Mouse (Mus musculus) lung, postnatal 4 days (tissue): ENCODE measurements around the gene Aspdh.

Experiments used
- DNase-seq, 2 experiments: peaks; one replicate each; pipeline ENCODE4 v3.0.0; 2021

Gene Aspdh

DNA sequence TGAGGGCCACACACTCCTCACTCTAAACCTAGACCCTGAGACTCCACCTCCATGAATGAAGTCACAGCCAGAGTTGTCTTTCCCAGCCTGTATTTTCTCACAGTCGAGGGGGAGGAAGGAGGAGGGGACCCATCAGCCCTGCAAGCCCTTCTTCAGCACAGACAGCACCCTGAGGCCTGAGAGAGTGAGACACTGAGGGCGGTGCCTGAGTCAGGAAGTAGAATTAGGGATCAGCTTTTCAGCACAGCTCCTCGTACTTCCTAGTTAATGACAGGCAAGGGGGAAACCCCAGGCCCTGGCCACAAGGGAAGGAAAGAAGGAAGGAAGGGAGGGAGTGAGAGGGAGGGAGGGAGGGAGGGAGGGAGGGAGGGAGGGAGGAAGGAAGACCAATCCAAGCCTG, 11.9 kb upstream of the Aspdh start:
- peak in 1 of 2 experiments; percentile 27 for DNase-seq

DNA sequence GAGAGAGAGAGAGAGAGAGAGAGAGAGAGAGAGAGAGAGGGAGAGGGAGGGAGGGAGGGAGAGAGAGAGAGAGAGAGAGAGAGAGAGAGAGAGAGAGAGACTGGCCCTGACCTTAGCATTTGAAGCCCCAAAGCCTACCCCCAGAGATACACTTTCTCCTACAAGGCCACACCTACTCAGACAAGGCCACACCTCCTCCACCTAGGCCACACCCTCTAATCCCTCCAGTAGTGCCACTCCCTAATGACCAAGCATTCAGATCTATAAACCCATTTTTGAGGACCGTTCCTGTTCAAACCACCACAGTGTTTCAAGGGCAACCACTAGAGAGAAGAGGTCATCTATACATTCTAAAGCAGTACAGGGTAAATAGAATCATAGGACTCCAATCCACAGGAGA, 8.9 kb upstream of the Aspdh start:
- no peak for DNase-seq

DNA sequence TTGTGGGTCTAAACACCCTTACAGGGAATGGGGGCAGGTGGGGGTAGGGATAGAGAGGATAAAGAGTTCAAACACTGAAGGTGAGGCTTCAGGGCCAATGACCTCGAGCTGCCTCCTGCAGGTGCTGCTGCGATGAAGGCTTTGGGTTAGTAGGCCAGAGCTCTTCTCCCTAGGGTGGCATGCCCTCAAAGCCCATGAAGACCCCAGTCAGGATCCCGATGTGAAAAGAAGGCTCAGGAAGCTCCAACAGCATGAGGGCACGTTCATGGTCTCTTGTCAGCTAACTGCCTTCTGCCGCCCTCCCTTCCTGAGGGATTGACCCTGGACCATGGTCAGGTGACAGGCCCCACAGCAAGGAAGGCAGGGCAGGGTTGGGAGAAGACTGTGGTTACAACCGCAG, 5.1 kb upstream of the Aspdh start:
- DNase-seq = no peak

DNA sequence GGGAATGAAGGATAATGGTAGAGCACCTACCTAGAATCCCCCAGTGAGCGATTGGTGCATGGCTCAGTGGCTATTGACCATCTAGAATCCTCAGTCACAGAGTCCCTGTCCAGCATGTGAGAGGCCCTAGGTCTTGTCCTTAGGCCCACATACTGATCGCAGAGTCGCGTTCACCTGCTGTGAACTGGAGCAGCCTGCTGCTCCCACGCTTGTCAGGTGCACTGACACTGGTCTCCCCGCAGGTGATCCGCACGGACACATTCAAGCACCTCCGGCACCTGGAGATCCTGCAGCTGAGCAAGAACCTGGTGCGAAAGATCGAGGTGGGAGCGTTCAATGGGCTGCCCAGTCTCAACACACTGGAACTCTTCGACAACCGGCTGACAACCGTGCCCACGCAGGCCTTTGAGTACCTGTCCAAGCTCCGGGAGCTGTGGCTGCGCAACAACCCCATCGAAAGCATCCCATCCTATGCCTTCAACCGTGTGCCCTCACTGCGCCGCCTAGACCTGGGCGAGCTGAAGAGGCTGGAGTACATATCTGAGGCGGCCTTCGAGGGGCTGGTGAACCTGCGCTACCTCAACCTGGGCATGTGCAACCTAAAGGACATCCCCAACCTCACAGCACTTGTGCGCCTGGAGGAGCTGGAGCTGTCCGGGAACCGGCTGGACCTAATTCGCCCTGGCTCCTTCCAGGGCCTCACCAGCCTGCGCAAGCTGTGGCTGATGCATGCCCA, 4.3 kb upstream of the Aspdh start:
- no peak for DNase-seq

DNA sequence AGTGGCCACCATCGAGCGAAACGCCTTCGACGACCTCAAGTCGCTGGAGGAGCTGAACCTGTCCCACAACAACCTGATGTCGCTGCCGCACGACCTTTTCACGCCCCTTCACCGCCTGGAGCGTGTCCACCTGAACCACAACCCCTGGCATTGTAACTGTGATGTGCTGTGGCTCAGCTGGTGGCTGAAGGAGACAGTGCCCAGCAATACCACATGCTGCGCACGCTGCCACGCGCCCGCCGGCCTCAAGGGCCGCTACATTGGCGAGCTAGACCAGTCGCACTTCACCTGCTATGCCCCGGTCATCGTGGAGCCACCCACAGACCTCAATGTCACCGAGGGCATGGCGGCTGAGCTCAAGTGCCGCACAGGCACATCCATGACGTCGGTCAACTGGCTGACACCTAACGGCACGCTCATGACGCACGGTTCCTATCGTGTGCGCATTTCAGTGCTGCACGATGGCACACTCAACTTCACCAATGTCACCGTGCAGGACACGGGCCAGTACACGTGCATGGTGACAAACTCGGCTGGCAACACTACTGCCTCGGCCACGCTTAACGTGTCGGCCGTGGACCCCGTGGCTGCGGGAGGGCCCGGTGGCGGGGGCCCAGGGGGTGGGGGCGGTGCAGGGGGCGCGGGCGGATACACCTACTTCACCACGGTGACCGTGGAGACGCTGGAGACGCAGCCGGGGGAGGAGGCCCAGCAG, 3.5 kb upstream of the Aspdh start:
- no peak for DNase-seq

DNA sequence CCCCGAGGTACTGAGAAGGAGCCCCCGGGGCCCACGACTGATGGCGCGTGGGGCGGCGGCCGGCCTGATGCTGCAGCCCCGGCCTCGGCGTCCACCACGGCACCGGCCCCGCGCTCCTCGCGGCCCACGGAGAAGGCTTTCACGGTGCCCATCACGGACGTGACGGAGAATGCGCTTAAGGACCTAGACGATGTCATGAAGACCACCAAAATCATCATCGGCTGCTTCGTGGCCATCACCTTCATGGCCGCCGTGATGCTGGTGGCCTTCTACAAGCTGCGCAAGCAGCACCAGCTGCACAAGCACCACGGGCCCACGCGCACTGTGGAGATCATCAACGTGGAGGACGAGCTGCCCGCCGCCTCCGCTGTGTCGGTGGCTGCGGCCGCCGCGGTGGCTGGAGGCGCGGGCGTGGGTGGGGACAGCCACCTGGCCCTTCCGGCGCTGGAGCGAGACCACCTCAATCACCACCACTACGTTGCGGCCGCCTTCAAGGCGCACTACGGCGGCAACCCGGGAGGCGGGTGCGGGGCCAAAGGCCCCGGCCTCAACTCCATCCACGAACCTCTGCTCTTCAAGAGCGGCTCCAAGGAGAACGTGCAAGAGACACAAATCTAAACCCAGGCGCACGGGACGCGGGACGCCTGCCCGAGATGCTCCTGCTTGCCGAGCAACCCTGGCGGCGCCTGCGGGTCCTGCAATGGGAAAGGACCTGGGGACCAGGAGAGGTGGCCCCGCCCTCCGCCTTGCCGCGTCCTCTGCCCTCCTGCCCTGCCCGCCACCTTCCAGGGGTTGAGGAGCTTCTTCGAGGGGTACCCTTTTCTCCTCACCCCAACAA, 2.8 kb upstream of the Aspdh start:
- peak; percentile 46 to 53 for DNase-seq

DNA sequence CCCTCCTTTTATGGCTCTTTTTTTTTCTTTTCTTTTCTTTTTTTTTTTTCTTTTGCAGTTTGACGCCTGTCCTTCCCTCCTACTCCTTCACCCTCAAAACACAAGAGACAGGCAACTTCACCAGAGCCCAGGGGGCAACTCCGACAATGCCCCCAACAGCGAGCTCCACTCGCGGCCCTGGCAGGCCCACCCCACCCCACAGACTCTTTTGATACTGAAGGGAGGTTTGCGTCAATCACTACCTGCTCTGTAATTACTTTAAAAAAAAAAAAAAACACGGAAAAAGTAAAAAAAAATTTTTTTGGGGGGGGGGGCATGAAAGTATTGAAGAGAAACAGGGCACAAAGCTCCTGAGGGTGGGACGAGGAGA, 2.1 kb upstream of the Aspdh start:
- no peak for DNase-seq

DNA sequence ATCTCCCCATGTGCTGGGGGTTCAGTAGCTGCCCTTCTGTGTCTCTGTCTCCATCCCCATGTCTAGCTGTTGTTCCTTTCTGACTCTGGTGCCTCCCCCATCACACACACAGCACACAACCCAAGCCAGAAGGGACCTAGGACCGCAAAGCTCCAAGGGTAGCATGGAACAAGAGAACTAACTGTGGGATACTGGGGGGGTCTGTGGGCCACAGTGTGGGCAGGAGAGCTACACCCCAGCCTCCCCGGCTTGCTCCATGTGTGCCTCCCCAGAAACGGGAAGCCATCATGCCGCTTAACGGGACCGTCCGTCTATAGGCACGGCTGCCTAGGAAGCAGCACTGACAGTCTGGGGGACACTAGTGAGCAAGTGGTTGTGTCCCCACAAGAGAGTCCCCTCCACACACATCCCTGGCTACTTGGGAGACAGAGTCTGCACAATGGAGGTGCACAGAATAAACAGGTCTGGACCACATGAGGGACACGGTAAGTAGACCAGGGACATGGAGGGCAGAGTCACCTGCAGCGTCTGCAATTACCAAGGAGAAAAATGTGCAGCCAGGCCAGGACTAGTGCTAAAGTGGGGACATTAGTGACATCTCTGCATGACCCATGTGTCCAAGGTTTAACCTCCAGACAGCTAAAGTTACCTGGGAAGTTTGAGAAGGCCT, 1.5 kb upstream of the Aspdh start:
- DNase-seq = no peak

DNA sequence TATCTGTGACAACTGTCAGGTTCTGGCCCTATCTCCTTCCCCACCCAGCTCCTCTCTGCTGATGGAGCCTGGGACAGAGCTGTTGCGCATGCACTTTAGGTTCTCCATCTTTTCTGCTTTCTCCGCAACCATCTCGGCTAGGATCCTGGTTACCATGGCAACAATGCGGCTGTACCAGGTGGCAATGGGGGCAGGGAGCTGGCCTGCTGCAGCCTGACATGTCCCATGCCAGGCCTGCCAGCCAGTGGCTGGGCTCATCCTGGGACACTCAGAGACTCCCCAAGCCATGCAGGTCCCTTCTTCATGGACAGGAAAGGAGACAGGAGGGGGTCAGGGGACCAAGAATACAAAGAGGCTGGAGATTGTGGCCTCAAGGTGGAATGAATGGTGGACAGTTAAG, 680 bp upstream of the Aspdh start:
- DNase-seq = peak in 1 of 2 experiments; percentile 20

DNA sequence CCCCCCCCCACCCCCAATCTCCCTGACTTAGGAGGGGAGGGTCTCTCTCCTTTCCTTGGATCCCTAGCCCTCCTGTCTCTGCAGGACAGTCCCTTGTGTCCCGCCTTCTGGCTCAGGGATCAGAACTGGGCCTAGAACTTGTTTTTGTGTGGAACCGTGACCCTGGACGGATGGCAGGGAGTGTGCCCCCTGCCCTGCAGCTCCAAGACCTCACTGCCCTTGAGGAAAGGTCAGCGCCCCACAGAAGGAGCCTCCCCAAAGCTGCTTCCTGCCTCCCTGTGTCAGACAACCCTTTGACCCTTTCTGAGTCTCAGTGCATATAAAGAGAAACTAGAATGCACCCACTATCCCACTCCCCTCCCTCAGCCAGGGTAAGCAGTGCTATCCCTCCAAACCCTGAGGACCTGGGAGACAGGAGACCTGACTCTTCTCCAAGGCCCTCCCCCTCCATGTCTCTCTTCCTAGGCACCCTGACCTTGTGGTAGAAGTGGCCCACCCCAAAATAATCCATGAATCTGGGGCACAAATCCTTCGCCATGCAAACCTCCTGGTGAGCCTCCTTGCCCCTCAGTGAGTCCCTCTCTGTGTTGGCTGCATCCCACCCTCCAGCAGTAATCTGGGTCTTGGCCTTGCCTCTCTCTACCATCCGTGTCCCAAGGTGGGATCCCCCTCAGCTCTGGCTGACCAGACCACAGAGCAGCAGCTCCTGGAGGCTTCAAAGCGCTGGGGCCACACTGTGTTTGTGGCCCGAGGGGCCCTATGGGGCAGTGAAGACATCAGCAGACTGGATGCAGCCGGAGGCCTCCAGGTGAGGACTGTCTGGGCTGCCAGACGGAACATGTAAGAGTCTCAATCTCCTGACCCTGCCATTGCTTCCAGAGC, 1.1 kb downstream of the Aspdh start:
- peak in 1 of 2 experiments; percentile 17 for DNase-seq

DNA sequence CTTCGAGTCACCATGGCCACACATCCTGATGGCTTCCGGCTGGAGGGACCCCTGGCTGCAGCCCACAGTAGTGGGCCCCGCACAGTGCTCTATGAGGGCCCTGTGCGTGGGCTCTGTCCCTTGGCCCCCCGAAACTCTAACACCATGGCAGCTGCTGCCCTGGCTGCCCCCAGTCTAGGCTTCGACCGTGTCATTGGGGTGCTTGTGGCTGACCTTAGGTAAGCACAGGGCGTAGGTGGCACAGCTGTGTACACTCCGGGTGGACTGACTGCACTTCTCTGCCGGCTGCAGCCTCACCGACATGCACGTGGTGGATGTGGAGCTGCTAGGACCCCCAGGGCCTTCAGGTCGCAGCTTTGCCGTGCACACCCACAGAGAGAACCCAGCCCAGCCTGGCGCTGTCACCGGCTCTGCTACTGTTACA, 1.7 kb downstream of the Aspdh start:
- peak in 1 of 2 experiments; percentile 23 for DNase-seq

DNA sequence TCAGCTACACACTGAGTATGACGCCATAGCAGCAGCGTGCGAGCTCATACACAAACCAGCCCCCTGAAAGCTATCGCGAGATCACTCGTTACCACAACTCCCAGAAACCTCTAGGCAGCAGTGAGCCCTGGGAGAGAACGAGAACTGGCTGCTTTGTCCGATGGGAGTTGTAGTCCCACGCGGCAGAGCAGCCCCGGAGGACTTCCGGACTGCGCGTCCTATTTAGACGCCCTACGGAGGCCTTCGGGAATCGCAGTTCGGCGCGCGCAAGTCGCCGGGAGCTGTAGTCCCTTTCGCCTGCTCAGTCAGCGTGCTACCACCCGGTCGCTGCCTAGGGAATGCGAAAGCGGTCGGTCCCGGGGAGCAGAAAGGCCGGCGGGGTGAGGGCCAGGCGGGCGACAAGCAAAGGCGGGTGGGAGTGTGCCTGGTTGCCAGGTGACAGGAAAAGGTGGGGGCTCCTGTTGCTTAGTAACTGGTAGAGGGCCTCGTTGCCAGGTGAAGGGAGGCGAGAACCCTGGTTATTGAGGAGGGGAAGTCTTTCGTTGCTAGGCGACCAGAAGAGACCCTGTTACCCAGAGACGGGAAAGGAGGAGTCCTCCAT, 2.7 kb downstream of the Aspdh start, which contains the start of gene Josd2:
Gene Josd2 (plus strand): TSS at position 170 of the 601 bp plus-strand sequence.
- peak; percentile 94 to 97 for DNase-seq

DNA sequence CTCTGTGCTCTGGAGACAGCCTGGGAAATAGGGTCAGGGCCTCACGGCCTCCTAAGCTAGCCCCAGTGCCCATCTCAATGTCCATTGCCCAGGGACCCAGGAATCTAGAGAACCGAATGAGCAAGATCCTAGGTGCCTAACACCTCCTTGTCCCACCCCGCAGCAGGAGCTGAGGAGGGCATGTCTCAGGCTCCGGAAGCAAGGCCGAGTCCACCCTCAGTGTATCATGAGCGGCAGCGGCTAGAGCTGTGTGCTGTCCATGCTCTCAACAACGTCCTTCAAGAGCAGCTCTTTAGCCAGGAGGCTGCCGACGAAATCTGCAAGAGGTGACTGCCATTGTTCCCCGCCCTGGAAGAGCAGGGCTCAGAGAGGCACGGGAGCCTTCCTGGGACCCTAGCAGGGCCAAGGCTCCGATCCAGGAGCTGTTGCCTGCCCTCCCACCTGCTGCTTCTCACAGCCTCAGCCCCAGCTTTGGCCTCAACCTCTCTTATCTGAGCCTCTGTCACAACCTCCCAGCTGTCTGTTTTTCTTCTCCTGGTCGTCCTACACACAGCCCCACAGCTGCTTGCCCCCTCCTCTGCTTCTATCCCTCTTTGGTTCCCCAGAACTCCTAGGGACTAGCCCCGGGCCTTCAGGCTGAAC, 3.6 kb downstream of the Aspdh start:
- peak in 1 of 2 experiments; percentile 39 for DNase-seq

DNA sequence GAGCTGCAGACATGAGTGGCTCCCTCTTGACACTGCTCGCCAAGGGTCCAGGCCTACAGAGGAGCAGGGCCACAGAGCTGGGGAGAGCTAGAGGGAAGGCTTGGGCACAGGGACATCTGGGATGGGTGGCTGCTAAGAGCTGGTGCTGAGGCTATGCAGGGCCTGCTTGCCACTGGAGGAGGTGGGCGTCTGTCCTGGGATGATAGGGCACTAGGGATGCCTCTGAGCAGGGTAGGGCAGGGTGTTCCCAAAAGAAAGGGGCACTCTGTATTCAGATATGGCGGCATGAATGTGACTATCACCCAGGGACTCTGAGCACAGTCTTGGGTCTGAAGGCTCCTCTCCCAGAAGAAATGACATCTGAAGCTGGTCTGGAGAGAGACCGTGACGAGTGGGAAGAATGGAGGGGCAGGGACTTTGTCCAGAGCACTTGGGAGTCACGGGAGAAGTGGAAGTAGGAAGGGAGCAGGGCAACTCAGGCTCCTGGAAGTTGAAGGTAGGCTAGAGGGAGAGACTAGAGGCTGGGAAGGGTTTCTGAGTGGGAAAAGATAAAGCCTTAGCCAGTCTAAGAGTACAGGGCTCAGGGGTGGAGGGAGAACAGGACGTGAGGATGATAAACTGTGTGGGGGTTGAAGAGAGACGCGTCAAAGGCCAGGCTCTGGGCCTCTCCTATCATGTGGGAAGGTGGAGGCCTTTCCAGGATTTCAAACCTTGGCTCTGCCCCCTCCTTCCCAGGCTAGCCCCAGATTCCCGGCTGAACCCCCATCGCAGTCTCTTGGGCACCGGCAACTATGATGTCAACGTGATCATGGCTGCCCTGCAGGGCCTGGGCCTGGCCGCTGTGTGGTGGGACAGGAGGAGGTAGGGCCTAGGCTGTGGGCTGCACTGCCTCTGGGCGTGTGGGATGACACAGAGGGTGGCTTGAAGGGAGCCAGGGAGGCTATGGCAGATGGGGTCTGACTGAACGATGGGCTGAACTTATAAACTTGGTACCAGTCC, 4.8 kb downstream of the Aspdh start:
- peak in 1 of 2 experiments; percentile 21 for DNase-seq

DNA sequence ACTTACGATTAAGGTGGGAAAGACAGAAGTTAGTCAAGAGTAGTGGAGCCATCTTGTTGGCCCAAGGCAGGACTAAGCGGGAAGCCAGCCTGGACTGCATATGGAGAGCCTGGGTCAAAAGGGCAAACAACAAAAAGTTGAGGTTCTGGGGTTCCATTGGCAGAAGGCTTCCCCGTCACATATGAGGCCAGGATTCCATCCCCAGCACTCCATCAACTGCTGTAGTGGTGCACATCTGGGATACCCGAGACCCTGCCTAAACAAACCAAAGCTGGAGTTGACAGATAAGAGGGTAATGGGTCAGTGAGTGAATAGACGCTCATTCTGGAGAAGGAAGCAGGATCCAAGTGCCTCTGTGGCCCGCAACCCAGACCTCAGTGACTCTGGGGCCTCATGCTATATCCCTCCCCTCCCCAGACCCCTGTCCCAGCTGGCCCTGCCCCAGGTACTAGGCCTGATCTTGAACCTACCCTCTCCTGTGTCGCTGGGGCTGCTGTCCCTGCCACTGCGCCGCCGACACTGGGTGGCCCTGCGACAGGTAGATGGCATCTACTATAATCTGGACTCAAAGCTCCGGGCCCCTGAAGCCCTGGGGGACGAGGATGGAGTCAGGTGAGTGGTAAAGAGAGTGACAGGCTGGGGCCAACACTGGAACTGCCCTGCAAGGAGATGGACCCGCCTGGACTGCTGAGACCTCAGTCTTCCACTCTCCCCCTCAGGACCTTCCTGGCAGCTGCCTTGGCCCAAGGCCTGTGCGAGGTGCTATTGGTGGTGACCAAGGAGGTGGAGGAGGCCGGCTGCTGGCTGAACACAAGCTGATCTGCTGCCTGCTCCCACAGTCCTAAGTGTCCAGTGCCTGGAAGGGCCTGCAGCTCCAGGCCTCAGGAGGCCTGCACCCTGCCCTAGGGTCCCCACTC, 5.8 kb downstream of the Aspdh start:
- DNase-seq = peak in 1 of 2 experiments; percentile 37

DNA sequence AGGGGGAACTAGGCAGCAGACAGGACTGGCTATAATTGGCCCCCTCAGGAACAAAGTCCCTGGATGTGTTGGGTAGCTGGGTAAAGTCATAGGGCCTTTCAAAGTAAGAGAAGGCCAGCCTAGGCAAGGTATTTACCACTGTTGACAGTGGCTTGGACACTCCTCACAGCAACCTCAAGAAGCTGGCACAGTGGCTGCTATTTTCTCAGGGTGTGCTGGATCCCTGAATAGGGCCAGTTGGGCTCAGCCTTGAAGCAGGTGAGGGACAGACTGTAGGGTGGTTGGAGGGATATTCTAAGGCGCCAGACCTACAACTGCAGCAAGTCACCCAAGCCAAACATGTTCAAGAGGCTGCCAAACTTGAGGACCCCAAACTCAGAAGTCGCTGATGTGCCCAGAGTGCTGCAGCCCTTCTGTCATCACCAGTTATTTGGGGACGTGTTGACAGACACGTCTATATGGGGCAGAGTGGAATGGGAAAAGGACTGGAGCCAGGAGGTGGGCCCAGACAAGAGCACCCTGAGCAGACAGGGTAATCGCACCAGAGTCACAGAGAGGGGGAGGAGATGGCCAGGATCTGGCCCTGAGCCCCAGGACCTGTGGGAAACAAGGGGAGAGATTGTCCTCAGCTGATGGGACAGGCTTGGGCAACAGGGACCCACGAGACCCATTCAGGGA, 6.8 kb downstream of the Aspdh start:
- DNase-seq = peak; percentile 38 to 85

DNA sequence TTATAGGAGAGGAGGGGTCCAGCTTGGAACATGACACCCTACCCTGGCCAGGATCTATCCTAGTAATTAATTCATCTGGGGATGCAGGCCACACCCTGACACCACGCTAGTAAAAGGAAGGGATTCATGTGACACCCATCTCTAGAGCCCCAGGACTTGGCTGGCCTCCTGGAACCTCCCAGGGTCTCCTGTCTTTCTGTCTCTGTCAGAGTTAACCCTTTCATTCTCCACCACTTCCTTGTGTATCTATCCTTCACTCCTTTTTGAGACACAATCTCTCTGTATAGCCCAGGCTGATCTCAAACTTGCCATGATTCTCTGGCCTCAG, 7.3 kb downstream of the Aspdh start:
- no peak for DNase-seq
